Mouse (Mus musculus) erythroblast, adult 5-6 weeks (primary cell): ENCODE data around the gene Hspa12a. TPM values are rescaled to one million over a fixed set of nuclear protein-coding genes. Genes with fewer than 3 reads are reported as not detected.

Experiments used
- ATAC-seq: replicated peaks from 2 replicates; pipeline ENCODE4 v1.8.0; 2016; ENCODE audit warnings: moderate number of reproducible peaks, mild to moderate bottlenecking, moderate TSS enrichment, inconsistent platforms; ENCODE audit not compliant: poor library complexity, low FRiP score, severe bottlenecking
- total RNA-seq, 2 experiments: library from RNA; stranded (forward) in 1 of 2; stranded (reverse) in 1 of 2; fragments of 150-400 nt in 1 of 2; fragments of 200-764, 138-1000 nt in 1 of 2; gene quantifications; 2 replicates each; pipeline versions ENCODE4 v1.2.3 to v1.2.4; 2015 to 2017; ENCODE audit warnings: low replicate concordance in 2 of 2

The Hspa12a gene
- total RNA-seq, 2 experiments from 2014 or later: not detected

GRCm38 (mm10) chr19:58864006-58864573 is 79.4 kb downstream of the Hspa12a start:
- ATAC-seq: no peak

GRCm38 (mm10) chr19:58861174-58861760 is 82.2 kb downstream of the Hspa12a start:
- ATAC-seq: no peak

- ATAC-seq: no peak
Measured at GRCm38 (mm10) chr19:58860255-58861173, 82.9 kb downstream of the Hspa12a start.

GRCm38 (mm10) chr19:58859831-58860254 is 83.6 kb downstream of the Hspa12a start:
- ATAC-seq: no peak

- no peak for ATAC-seq
Measured at GRCm38 (mm10) chr19:58859357-58859756, 84.1 kb downstream of the Hspa12a start.

- ATAC-seq: no peak
Measured at GRCm38 (mm10) chr19:58856129-58856855, 87.2 kb downstream of the Hspa12a start.

GRCm38 (mm10) chr19:58854899-58855298 is 88.6 kb downstream of the Hspa12a start:
- ATAC-seq: no peak

- ATAC-seq: no peak
Measured at GRCm38 (mm10) chr19:58853036-58853735, 90.3 kb downstream of the Hspa12a start.

GRCm38 (mm10) chr19:58850719-58851466 is 92.6 kb downstream of the Hspa12a start:
- ATAC-seq: no peak

- ATAC-seq: no peak
Measured at GRCm38 (mm10) chr19:58849333-58850131, 93.9 kb downstream of the Hspa12a start.

- ATAC-seq: no peak
Measured at GRCm38 (mm10) chr19:58843606-58844005, 99.8 kb downstream of the Hspa12a start.

- no peak for ATAC-seq
Measured at GRCm38 (mm10) chr19:58840721-58841271, 102.7 kb downstream of the Hspa12a start.

- ATAC-seq: no peak
Measured at GRCm38 (mm10) chr19:58839806-58840205, 103.6 kb downstream of the Hspa12a start.

GRCm38 (mm10) chr19:58839345-58839744 is 104.1 kb downstream of the Hspa12a start:
- no peak for ATAC-seq

GRCm38 (mm10) chr19:58838706-58839105 is 104.7 kb downstream of the Hspa12a start:
- ATAC-seq: no peak

- ATAC-seq: no peak
Measured at GRCm38 (mm10) chr19:58833639-58834180, 109.7 kb downstream of the Hspa12a start.

- ATAC-seq: no peak
Measured at GRCm38 (mm10) chr19:58832988-58833387, 110.5 kb downstream of the Hspa12a start.
